Mouse (Mus musculus) brain, embryonic 14.5 days (tissue): ENCODE data around the gene Ppp1r37.

ENCODE experiments used
- CTCF ChIP-seq: fragments of 200-500 bp; IDR thresholded peaks from 2 replicates; pipeline ENCODE4 v1.5.1; 2012; ENCODE audit warnings: inconsistent platforms, mild to moderate bottlenecking, moderate library complexity, borderline replicate concordance; ENCODE audit not compliant: insufficient read depth, insufficient read length; ENCODE audit errors: extremely low read depth
- POLR2A ChIP-seq: fragments of 200-500 bp; IDR thresholded peaks from 2 replicates; pipeline ENCODE4 v1.6.1; 2012; ENCODE audit warnings: mild to moderate bottlenecking, inconsistent platforms, borderline replicate concordance; ENCODE audit not compliant: poor library complexity, insufficient read depth, insufficient read length, severe bottlenecking; ENCODE audit errors: extremely low read depth

DNA sequence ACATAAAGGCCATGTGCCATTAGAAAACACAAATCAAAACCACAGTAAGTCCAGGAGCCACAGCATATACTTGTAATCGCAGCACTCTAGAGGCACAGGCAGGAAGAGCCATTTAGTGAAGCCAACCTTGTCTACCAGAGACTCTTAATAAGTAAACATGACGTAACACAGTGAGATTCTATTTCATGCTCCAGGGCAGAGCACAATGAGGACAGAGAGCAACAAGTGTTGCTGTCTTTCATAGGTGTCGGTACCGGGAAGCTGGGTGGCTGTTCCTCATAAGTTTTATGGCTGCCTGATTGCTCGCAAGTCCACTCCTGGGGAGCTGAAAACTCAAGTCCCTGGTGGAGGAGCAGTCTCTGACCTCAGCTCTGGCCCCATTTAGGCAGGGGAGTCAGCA is 11.2 kb downstream of the Ppp1r37 start:
- no peak for TF ChIP-seq CTCF
- no peak for TF ChIP-seq POLR2A
